Mouse (Mus musculus): ENCODE data around the gene Camta1. TPM values are rescaled to one million over a fixed set of nuclear protein-coding genes. Genes with fewer than 3 reads are reported as not detected.

The Camta1 gene
- polyA plus RNA-seq, 1 experiment from 2014 or later: 171 TPM

DNA sequence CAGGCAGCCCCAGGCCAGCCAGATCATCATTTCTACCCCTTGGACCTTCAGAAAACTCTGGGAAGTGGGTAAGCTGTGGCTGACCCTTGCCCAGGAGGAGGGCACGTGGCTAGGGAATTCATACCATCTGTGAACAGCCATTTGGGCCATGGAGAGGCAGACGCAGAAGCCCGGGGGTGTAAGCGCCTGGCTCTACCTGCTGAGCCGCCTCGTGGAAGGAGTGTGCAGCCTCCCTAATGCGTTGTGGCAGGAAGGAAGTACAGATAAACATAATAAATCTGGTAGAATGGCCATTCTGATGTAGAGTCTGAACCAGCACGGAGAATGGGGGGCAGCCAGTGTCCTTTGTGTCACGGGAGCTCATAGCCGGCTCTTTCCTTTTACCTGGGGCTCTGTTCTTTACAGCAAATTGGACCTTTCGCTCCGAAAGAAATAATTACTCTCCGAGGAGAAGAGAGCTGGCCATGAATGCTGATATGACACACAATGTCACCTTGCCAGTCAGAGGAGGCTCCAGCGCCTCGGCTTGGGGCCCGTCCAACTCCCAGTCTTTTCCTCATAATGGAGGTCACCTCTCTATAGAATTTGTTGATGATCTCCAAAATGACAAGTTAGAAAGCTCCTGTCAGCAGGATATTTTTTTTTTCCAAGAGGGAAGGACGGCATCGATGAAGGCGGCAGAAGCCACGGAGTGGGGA, 500.6 kb downstream of the Camta1 start:
- no peak overlapping the region for H3K9ac ChIP-seq
- ATAC-seq (ENCODE audit: low FRiP score): no peak

DNA sequence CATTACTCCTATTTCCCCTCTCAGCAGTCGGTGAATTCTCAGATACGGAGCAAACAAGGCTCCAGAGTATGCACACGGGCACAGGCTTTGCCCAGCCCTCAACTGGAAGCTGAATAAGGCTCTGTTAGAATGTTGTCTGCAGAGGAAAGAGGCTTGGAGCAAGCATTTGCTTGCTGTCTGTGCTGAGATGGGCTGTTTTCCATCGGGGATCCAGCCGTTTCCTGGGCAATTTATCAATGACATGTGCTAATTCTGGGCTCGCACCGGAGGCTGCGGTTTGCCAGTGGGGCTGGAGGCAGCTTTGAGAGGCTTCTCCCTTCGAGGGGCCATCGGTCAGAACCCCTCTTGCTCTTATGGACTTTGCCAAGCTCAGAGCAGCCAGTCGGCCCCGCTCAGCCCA, 506.2 kb downstream of the Camta1 start:
- Histone ChIP-seq H3K27ac (peak overlapping the region; percentile 78), H3K9me3 (ENCODE audit: control insufficient read depth, low read length) (no peaks in the 10 kb centered on the region), H3K9ac (peak overlapping the region; percentile 26; the same call in 1 of the 2 replicates), H3K4me2 (replicated peaks) (no peak overlapping the region), H3K4me1 (replicated peaks; ENCODE audit: control insufficient read depth, insufficient read depth, low read length) (peaks cover 23% of the 10 kb centered on the region), H3K4me3 (replicated peaks; ENCODE audit: low read length) (no peak overlapping the region), H3K36me3 (replicated peaks; ENCODE audit: control insufficient read depth, insufficient read depth) (no peaks in the 10 kb centered on the region), H3K27me3 (ENCODE audit: control insufficient read depth, insufficient read depth, low read length) (no peaks in the 10 kb centered on the region)
- peak; percentile 71 for DNase-seq (ENCODE audit: low spot score)
- WGBS: 25% methylated on average over 12 of the region's 12 CpGs
- peak; percentile 41; the same call in 1 of the 2 replicates for ATAC-seq (ENCODE audit: low FRiP score)

More for the DNA sequence above, 500.6 kb downstream of the Camta1 start:
- no peaks in the 10 kb centered on the region for H3K9me3 ChIP-seq (ENCODE audit: control insufficient read depth, low read length)
- H3K27ac ChIP-seq: peak overlapping the region; percentile 84
- peaks cover 25% of the 10 kb centered on the region for H3K4me1 ChIP-seq (replicated peaks; ENCODE audit: control insufficient read depth, insufficient read depth, low read length)
- no peaks in the 10 kb centered on the region for H3K36me3 ChIP-seq (replicated peaks; ENCODE audit: control insufficient read depth, insufficient read depth)
- WGBS: 49% methylated on average over 20 of the region's 20 CpGs
- no peak overlapping the region for H3K4me3 ChIP-seq (replicated peaks; ENCODE audit: low read length)
- H3K4me2 ChIP-seq (replicated peaks): no peak overlapping the region
- H3K27me3 ChIP-seq (ENCODE audit: control insufficient read depth, insufficient read depth, low read length): no peaks in the 10 kb centered on the region
- no peak for DNase-seq (ENCODE audit: low spot score)

DNA sequence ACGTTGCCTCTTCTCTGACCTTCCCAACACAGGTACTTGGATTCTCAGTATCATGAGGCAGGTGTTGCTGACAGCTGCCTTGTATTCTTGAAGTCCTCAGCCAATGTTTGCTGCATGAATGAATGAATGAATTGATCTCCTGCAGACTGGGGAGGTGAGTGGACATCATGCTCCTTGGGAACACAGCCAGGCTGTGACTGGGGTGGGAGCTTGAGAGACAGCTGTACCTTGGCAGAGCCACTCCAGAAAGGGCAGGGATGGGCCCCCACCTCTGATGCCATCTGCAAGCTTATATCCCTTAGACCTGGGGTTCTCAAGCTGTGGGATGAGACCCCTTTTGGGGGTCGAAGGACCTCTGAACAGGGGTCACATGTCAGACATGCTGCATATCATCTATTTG, 508.9 kb downstream of the Camta1 start:
- ATAC-seq (ENCODE audit: low FRiP score) (no peak), DNase-seq (ENCODE audit: low spot score) (no peak)
- Histone ChIP-seq H3K9me3 (ENCODE audit: control insufficient read depth, low read length) (no peaks in the 10 kb centered on the region), H3K9ac (no peak overlapping the region), H3K4me2 (replicated peaks) (no peak overlapping the region), H3K4me1 (replicated peaks; ENCODE audit: control insufficient read depth, insufficient read depth, low read length) (peaks cover 23% of the 10 kb centered on the region), H3K36me3 (replicated peaks; ENCODE audit: control insufficient read depth, insufficient read depth) (no peaks in the 10 kb centered on the region), H3K27ac (no peak overlapping the region), H3K27me3 (ENCODE audit: control insufficient read depth, insufficient read depth, low read length) (no peaks in the 10 kb centered on the region), H3K4me3 (replicated peaks; ENCODE audit: low read length) (no peak overlapping the region)
- WGBS: 84% methylated on average over 2 of the region's 2 CpGs

DNA sequence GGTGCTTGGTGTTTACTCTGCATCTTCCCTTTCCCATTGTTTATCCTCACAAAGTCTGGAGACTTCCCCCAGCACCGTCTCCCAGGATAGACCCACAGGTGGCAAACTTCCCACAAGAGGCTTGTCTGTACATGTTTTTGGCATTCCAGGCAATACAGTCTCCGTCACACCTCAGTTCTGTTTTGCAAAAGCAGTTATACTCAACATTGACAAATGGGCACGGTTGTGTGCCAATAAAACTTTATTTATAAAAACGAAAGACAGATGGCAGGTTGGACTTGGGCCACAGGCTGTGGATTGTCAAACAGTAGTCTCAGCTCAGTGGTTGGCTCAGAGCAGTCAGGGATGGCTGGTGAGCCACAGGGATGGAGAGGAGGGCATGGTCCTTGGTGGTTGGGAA, 509.4 kb downstream of the Camta1 start:
- Histone ChIP-seq H3K9me3 (ENCODE audit: control insufficient read depth, low read length) (no peaks in the 10 kb centered on the region), H3K36me3 (replicated peaks; ENCODE audit: control insufficient read depth, insufficient read depth) (no peaks in the 10 kb centered on the region), H3K9ac (no peak overlapping the region), H3K4me3 (replicated peaks; ENCODE audit: low read length) (no peak overlapping the region), H3K27ac (no peak overlapping the region), H3K4me2 (replicated peaks) (no peak overlapping the region), H3K4me1 (replicated peaks; ENCODE audit: control insufficient read depth, insufficient read depth, low read length) (peaks cover 24% of the 10 kb centered on the region), H3K27me3 (ENCODE audit: control insufficient read depth, insufficient read depth, low read length) (no peaks in the 10 kb centered on the region)
- ATAC-seq (ENCODE audit: low FRiP score) (no peak), DNase-seq (ENCODE audit: low spot score) (no peak)
- WGBS: 71% methylated on average over 4 of the region's 4 CpGs

DNA sequence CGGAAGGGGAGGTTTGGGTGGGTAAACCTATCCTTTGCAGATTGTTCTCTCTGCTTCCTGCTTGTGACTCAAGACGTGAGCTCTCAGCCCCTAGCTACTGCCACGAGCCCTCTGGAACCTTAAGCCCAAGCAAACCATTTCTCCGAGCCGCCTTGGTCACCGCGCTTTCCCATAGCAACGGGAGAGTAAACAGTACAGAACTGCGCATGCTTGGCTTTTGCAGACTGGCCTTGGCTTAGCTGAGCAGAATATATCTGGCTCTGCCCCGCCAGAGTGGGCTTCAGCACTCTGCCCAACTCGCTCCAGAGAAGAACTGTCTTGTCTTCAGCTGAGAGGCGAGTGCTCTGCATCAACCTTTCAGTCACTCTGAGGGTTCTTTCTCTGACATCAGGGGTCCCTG, 509.9 kb downstream of the Camta1 start:
- no peaks in the 10 kb centered on the region for H3K36me3 ChIP-seq (replicated peaks; ENCODE audit: control insufficient read depth, insufficient read depth)
- peaks cover 28% of the 10 kb centered on the region for H3K4me1 ChIP-seq (replicated peaks; ENCODE audit: control insufficient read depth, insufficient read depth, low read length)
- no peak overlapping the region for H3K4me3 ChIP-seq (replicated peaks; ENCODE audit: low read length)
- ATAC-seq (ENCODE audit: low FRiP score): no peak
- DNase-seq (ENCODE audit: low spot score): no peak
- H3K27me3 ChIP-seq (ENCODE audit: control insufficient read depth, insufficient read depth, low read length): no peaks in the 10 kb centered on the region
- no peaks in the 10 kb centered on the region for H3K9me3 ChIP-seq (ENCODE audit: control insufficient read depth, low read length)
- WGBS: 72% methylated on average over 12 of the region's 12 CpGs
- H3K4me2 ChIP-seq (replicated peaks): no peak overlapping the region
- H3K9ac ChIP-seq: no peak overlapping the region
- H3K27ac ChIP-seq: no peak overlapping the region

DNA sequence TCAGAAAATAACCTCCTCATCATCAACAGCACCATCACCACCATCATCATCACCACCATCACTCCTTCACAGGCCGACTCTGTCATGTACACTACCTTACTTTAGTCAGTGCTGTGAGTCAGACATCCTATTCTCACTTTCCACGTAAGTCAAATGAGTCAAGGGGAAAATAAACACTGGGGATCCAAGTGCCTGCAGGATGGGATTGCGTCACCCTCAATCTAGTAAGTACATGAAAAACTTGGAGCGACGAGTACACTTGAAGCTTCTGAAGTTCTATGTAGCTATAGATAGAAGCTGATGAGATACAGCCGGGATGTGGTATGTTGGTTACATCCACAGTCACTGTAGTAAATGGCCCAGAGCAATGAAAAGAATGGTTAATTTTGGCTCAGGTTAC, 514.1 kb downstream of the Camta1 start:
- WGBS: 94% methylated on average over 6 of the region's 6 CpGs

DNA sequence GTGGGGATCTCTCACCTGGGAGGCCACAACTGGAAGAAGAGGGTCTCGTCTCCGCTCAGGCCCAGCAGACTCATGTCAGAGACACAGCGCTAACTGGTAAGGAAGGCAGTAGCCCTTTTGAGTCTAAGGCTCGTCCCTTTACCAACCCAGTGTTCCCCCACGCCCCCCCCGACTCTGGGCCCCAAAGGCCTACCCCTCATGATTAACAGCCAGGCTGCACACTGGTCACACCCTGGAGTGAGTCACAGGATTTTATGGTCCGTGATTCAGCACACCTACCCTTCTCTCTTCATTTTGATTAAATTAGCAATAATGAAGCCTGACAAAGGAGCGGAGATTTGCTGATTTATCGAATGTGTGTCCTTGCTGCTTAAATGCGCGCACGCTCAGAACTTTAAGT, 515.0 kb downstream of the Camta1 start:
- Histone ChIP-seq H3K27me3 (ENCODE audit: control insufficient read depth, insufficient read depth, low read length) (no peaks in the 10 kb centered on the region), H3K27ac (peak overlapping the region; percentile 67), H3K4me1 (replicated peaks; ENCODE audit: control insufficient read depth, insufficient read depth, low read length) (0 out of 2 replicates have a peak, but pooled peaks cover 5% of the 10 kb centered on the region), H3K9me3 (ENCODE audit: control insufficient read depth, low read length) (no peaks in the 10 kb centered on the region), H3K9ac (0 out of 2 replicates have a peak overlapping the region, but pooled peaks have one; percentile 20), H3K4me2 (replicated peaks) (no peak overlapping the region), H3K4me3 (replicated peaks; ENCODE audit: low read length) (no peak overlapping the region), H3K36me3 (replicated peaks; ENCODE audit: control insufficient read depth, insufficient read depth) (no peaks in the 10 kb centered on the region)
- ATAC-seq (ENCODE audit: low FRiP score) (no peak), DNase-seq (ENCODE audit: low spot score) (no peak)
- WGBS: 65% methylated on average over 12 of the region's 12 CpGs

More for the DNA sequence above, 514.1 kb downstream of the Camta1 start:
- no peak overlapping the region for H3K9ac ChIP-seq
- H3K4me3 ChIP-seq (replicated peaks; ENCODE audit: low read length): no peak overlapping the region
- no peaks in the 10 kb centered on the region for H3K36me3 ChIP-seq (replicated peaks; ENCODE audit: control insufficient read depth, insufficient read depth)
- H3K4me2 ChIP-seq (replicated peaks): no peak overlapping the region
- 0 out of 2 replicates have a peak, but pooled peaks cover 5% of the 10 kb centered on the region for H3K4me1 ChIP-seq (replicated peaks; ENCODE audit: control insufficient read depth, insufficient read depth, low read length)
- no peak for ATAC-seq (ENCODE audit: low FRiP score)
- H3K27ac ChIP-seq: peak overlapping the region; percentile 67; the same call in 1 of the 2 replicates
- no peaks in the 10 kb centered on the region for H3K9me3 ChIP-seq (ENCODE audit: control insufficient read depth, low read length)
- no peak for DNase-seq (ENCODE audit: low spot score)
- H3K27me3 ChIP-seq (ENCODE audit: control insufficient read depth, insufficient read depth, low read length): no peaks in the 10 kb centered on the region

DNA sequence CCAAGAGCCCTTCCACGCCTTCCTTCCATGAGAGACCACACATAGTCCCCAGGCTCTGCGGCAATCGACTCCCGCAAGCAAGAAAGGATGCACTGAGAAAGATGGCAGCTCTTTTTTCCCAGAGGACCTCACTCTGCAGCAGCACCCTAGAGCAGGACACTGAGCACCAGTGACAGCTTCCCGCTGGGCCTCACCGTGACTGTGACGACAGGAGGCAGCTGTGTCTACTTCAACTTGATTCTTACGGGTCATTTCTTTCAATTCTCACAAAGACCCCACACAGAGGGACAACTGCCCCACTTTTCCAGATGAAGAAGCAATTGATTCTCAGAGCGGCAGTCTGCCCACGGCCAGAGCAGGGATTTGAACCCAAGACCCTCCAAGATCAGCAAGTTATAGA, 516.9 kb downstream of the Camta1 start:
- H3K4me1 ChIP-seq (replicated peaks; ENCODE audit: control insufficient read depth, insufficient read depth, low read length): 0 out of 2 replicates have a peak, but pooled peaks cover 5% of the 10 kb centered on the region
- no peaks in the 10 kb centered on the region for H3K36me3 ChIP-seq (replicated peaks; ENCODE audit: control insufficient read depth, insufficient read depth)
- no peak overlapping the region for H3K4me3 ChIP-seq (replicated peaks; ENCODE audit: low read length)
- no peak overlapping the region for H3K9ac ChIP-seq
- H3K9me3 ChIP-seq (ENCODE audit: control insufficient read depth, low read length): no peaks in the 10 kb centered on the region
- ATAC-seq (ENCODE audit: low FRiP score): no peak
- no peak overlapping the region for H3K4me2 ChIP-seq (replicated peaks)
- H3K27ac ChIP-seq: no peak overlapping the region
- no peak for DNase-seq (ENCODE audit: low spot score)
- WGBS: 48% methylated on average over 10 of the region's 10 CpGs
- H3K27me3 ChIP-seq (ENCODE audit: control insufficient read depth, insufficient read depth, low read length): no peaks in the 10 kb centered on the region

DNA sequence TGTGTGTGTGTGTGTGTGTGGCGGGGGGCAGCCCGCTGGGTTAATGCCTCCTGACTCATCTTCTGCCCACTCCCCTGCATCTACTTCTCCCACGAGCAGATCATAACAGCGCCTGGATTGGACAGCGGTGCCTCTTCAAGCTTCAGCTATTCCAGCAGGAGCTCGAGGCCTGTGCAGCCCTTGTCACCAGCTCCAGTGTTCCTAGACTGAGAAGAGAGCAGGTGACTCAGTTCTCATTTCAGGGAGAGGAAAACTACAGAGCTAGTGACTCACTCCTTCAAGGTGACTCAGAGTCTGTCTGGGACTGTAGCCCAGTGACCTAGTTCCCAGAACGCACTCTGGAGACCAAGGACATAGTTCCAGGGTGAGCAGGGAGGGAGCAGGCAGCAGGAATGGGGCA, 522.3 kb downstream of the Camta1 start:
- H3K27me3 ChIP-seq (ENCODE audit: control insufficient read depth, insufficient read depth, low read length): no peaks in the 10 kb centered on the region
- H3K4me2 ChIP-seq (replicated peaks): no peak overlapping the region
- no peaks in the 10 kb centered on the region for H3K4me1 ChIP-seq (replicated peaks; ENCODE audit: control insufficient read depth, insufficient read depth, low read length)
- no peak for DNase-seq (ENCODE audit: low spot score)
- no peak overlapping the region for H3K27ac ChIP-seq
- H3K36me3 ChIP-seq (replicated peaks; ENCODE audit: control insufficient read depth, insufficient read depth): no peaks in the 10 kb centered on the region
- no peaks in the 10 kb centered on the region for H3K9me3 ChIP-seq (ENCODE audit: control insufficient read depth, low read length)
- no peak overlapping the region for H3K4me3 ChIP-seq (replicated peaks; ENCODE audit: low read length)
- ATAC-seq (ENCODE audit: low FRiP score): no peak
- H3K9ac ChIP-seq: no peak overlapping the region
- WGBS: 78% methylated on average over 7 of the region's 7 CpGs
